Mouse (Mus musculus): Measurements from ENCODE around the gene Pdia5. TPM values are rescaled to one million over a fixed set of nuclear protein-coding genes. Genes with fewer than 3 reads are reported as not detected.

Gene Pdia5
- total and polyA plus RNA-seq, 3 experiments = not detected

GRCm38 (mm10) chr16:35508581-35508980 lies 17.9 kb upstream of the Pdia5 start:
- Histone ChIP-seq H3K79me2 (ENCODE audit: control insufficient read depth, insufficient read depth, low read length, poor library complexity) (no peaks in the 10 kb centered on the region), H3K9ac (ENCODE audit: control insufficient read depth, low read depth, low read length, poor library complexity, severe bottlenecking) (no peak overlapping the region), H3K9me3 (replicated peaks; ENCODE audit: insufficient read depth, low read length) (no peaks in the 10 kb centered on the region), H3K27ac (ENCODE audit: control insufficient read depth, low read depth, low read length) (no peak overlapping the region), H3K36me3 (ENCODE audit: control insufficient read depth in 1 of 2, insufficient read depth in 2 of 2, low read length in 2 of 2) (no peaks in the 10 kb centered on the region), H3K4me3 (ENCODE audit: control insufficient read depth in 1 of 2, insufficient read depth in 1 of 2, low read depth in 2 of 2, low read length in 2 of 2) (no peak overlapping the region), H3K27me3 (ENCODE audit: control insufficient read depth in 1 of 2, insufficient read depth in 2 of 2, low read length in 2 of 2) (no peaks in the 10 kb centered on the region; a peak in 1 of 4 replicates), H3K4me1 (ENCODE audit: control insufficient read depth in 1 of 2, insufficient read depth in 2 of 2, low read length in 2 of 2) (no peaks in the 10 kb centered on the region)
- TF ChIP-seq MYB (IDR thresholded peaks at IDR 0.05; ENCODE audit: low read depth, low read length) = no peak
- no peak for TF ChIP-seq ZC3H11A (IDR thresholded peaks at IDR 0.05; ENCODE audit: low read depth, low read length)
- TF ChIP-seq JUND (IDR thresholded peaks at IDR 0.05; ENCODE audit: low read depth, low read length) = no peak
- no peak for TF ChIP-seq E2F4 (IDR thresholded peaks at IDR 0.05; ENCODE audit: borderline replicate concordance, low read depth, low read length)
- TF ChIP-seq GABPA (IDR thresholded peaks at IDR 0.05; ENCODE audit: low read depth, low read length) = no peak
- no peak for TF ChIP-seq TCF12 (IDR thresholded peaks at IDR 0.05; ENCODE audit: low read depth, low read length)
- no peak for TF ChIP-seq CTCF (IDR thresholded peaks at IDR 0.05 in 2 of 3, conservative IDR thresholded peaks at IDR 0.05 in 1 of 3; ENCODE audit: control insufficient read depth in 1 of 3, insufficient read depth in 1 of 3, low read depth in 2 of 3, low read length in 3 of 3, poor library complexity in 1 of 3, severe bottlenecking in 1 of 3)
- no peak for TF ChIP-seq MAZ (IDR thresholded peaks at IDR 0.05; ENCODE audit: low read depth, low read length)
- TF ChIP-seq RCOR1 (IDR thresholded peaks at IDR 0.05; ENCODE audit: low read depth, low read length) = no peak
- no peak for TF ChIP-seq TAL1 (IDR thresholded peaks at IDR 0.05; ENCODE audit: low read length)
- no peak for TF ChIP-seq MYC (IDR thresholded peaks at IDR 0.05; ENCODE audit: low read depth, low read length)
- no peak for TF ChIP-seq SIN3A (IDR thresholded peaks at IDR 0.05; ENCODE audit: low read length)
- no peak for TF ChIP-seq MAX (IDR thresholded peaks at IDR 0.05; ENCODE audit: low read length)
- TF ChIP-seq POLR2AphosphoS5 (IDR thresholded peaks at IDR 0.05; ENCODE audit: borderline replicate concordance, low read depth, low read length) = no peak
- no peak for TF ChIP-seq MAFK (IDR thresholded peaks at IDR 0.05; ENCODE audit: borderline replicate concordance, low read depth, low read length)
- no peak for TF ChIP-seq SMC3 (IDR thresholded peaks at IDR 0.05; ENCODE audit: low read depth, low read length)
- no peak for TF ChIP-seq NRF1 (IDR thresholded peaks at IDR 0.05; ENCODE audit: insufficient read depth, low read depth, low read length, poor library complexity, severe bottlenecking)
- DNase-seq (ENCODE audit: low read depth, low spot score) = no peak

GRCm38 (mm10) chr16:35505786-35506185 lies 15.1 kb upstream of the Pdia5 start:
- Histone ChIP-seq H3K9ac (ENCODE audit: control insufficient read depth, low read depth, low read length, poor library complexity, severe bottlenecking) (no peak overlapping the region), H3K9me3 (replicated peaks; ENCODE audit: insufficient read depth, low read length) (no peaks in the 10 kb centered on the region), H3K79me2 (ENCODE audit: control insufficient read depth, insufficient read depth, low read length, poor library complexity) (no peaks in the 10 kb centered on the region), H3K4me1 (ENCODE audit: control insufficient read depth in 1 of 2, insufficient read depth in 2 of 2, low read length in 2 of 2) (no peaks in the 10 kb centered on the region), H3K36me3 (ENCODE audit: control insufficient read depth in 1 of 2, insufficient read depth in 2 of 2, low read length in 2 of 2) (no peaks in the 10 kb centered on the region), H3K4me3 (ENCODE audit: control insufficient read depth in 1 of 2, insufficient read depth in 1 of 2, low read depth in 2 of 2, low read length in 2 of 2) (no peak overlapping the region), H3K27ac (ENCODE audit: control insufficient read depth, low read depth, low read length) (no peak overlapping the region), H3K27me3 (ENCODE audit: control insufficient read depth in 1 of 2, insufficient read depth in 2 of 2, low read length in 2 of 2) (no peaks in the 10 kb centered on the region)
- TF ChIP-seq ZMIZ1 (IDR thresholded peaks at IDR 0.05; ENCODE audit: low read depth, low read length) (no peak), POLR2AphosphoS2 (IDR thresholded peaks at IDR 0.05; ENCODE audit: low read length) (no peak), ZC3H11A (IDR thresholded peaks at IDR 0.05; ENCODE audit: low read depth, low read length) (no peak)
- DNase-seq (ENCODE audit: low read depth, low spot score) = no peak

Data from MEL (cell line).